Mouse (Mus musculus) gastrocnemius, adult 2 months (tissue): ENCODE data around the gene Pgm3. TPM values are rescaled to one million over a fixed set of nuclear protein-coding genes. Genes with fewer than 3 reads are reported as not detected.
"Not testable (repeated sequence)": the region's sequence is repeated elsewhere in the genome, so short reads cannot be mapped to it uniquely, and the experiment has no call there.

ENCODE experiments used
- DNase-seq: peaks from one replicate; pipeline ENCODE4 v3.0.0; 2022
- H3K27ac ChIP-seq: fragments of 200-600 bp; 2 replicates; pipeline ENCODE4 v1.8.1; 2022; ENCODE audit warnings: mild to moderate bottlenecking
- H3K4me3 ChIP-seq: fragments of 200-600 bp; 2 replicates; pipeline ENCODE4 v1.8.1; 2022; ENCODE audit warnings: mild to moderate bottlenecking, moderate library complexity
- CTCF ChIP-seq: fragments of 200-600 bp; IDR thresholded peaks from 2 replicates; pipeline ENCODE4 v1.8.1; 2022; ENCODE audit warnings: antibody characterized with exemption, mild to moderate bottlenecking, moderate library complexity
- intact Hi-C: fragments of 180-260 bp; cut with DNase I; formaldehyde crosslinking; loops from one replicate; pipeline ENCODE4 v1.15.1; 2025
- long read RNA-seq, 2 experiments: library from polyadenylated mRNA; stranded (forward); transcript quantifications; one replicate each; pipeline ENCODE4 v2.0.0; 2021
- total RNA-seq, 2 experiments: library from RNA; stranded (reverse); gene quantifications; 2 replicates each; pipeline ENCODE4 v1.2.3; 2021

Pgm3 gene
- 1 to 10 TPM; 3.4 to 5.7 TPM for total RNA-seq
- long read RNA-seq, experiment 1, partial matches to known transcripts = 1 of 7 reads
- long read RNA-seq, experiment 1, other reads (novel, unspliced or antisense) = 1 of 7 reads
- long read RNA-seq, experiment 2, partial matches to known transcripts = 0 of 3 reads
- long read RNA-seq, experiment 2, other reads (novel, unspliced or antisense) = 0 of 3 reads

- Histone ChIP-seq H3K27ac (peak within 1 kb of the TSS; percentile 87), H3K4me3 (peak within 1 kb of the TSS; percentile 83)
- intact Hi-C loops = loop anchor here (5.0 kb wide), 1 partner anchor 104 kb away; the partner anchor contains the start of gene Dop1a
- no peak for TF ChIP-seq CTCF
- peak; percentile 98 for DNase-seq
Measured at GRCm38 (mm10) chr9:86571540-86572135, at the start of gene Pgm3, which contains the start of gene Rwdd2a. Pgm3 (minus strand) TSS chr9:86571842. Rwdd2a (plus strand) TSS chr9:86571991.

GRCm38 (mm10) chr9:86619341-86620139 is 47.9 kb upstream of the Pgm3 start:
- intact Hi-C loops = no loop called here
- no peak for TF ChIP-seq CTCF
- DNase-seq = no peak
- Histone ChIP-seq H3K27ac (no peak overlapping the region), H3K4me3 (no peak overlapping the region)

GRCm38 (mm10) chr9:86617837-86618492 is 46.3 kb upstream of the Pgm3 start:
- H3K27ac ChIP-seq = no peak overlapping the region
- no peak overlapping the region for H3K4me3 ChIP-seq
- TF ChIP-seq CTCF = no peak
- DNase-seq = no peak
- intact Hi-C loops = no loop called here

GRCm38 (mm10) chr9:86615765-86616164 is 44.1 kb upstream of the Pgm3 start:
- intact Hi-C loops = no loop called here
- Histone ChIP-seq H3K27ac (no peak overlapping the region), H3K4me3 (no peak overlapping the region)
- no peak for TF ChIP-seq CTCF
- no peak for DNase-seq

GRCm38 (mm10) chr9:86612091-86612490 is 40.4 kb upstream of the Pgm3 start:
- no peak for DNase-seq
- no peak for TF ChIP-seq CTCF
- Histone ChIP-seq H3K4me3 (no peak overlapping the region), H3K27ac (no peak overlapping the region)
- intact Hi-C loops = no loop called here

- no peak for DNase-seq
- H3K4me3 ChIP-seq = no peak overlapping the region
- no peak overlapping the region for H3K27ac ChIP-seq
- intact Hi-C loops = no loop called here
- TF ChIP-seq CTCF = no peak
Measured at GRCm38 (mm10) chr9:86605776-86606175, 34.1 kb upstream of the Pgm3 start.

- no peak for DNase-seq
- Histone ChIP-seq H3K4me3 (no peak overlapping the region), H3K27ac (no peak overlapping the region)
- no peak for TF ChIP-seq CTCF
- intact Hi-C loops = no loop called here
Measured at GRCm38 (mm10) chr9:86599723-86600303, 28.2 kb upstream of the Pgm3 start.

- H3K4me3 ChIP-seq, DNase-seq, intact Hi-C loops, H3K27ac ChIP-seq: not testable (repeated sequence)
Measured at GRCm38 (mm10) chr9:86596983-86597382, 25.3 kb upstream of the Pgm3 start.

GRCm38 (mm10) chr9:86594357-86594767 is 22.7 kb upstream of the Pgm3 start:
- DNase-seq, H3K27ac ChIP-seq, intact Hi-C loops, H3K4me3 ChIP-seq: not testable (repeated sequence)

- Histone ChIP-seq H3K4me3 (no peak overlapping the region), H3K27ac (no peak overlapping the region)
- DNase-seq = peak; percentile 41
- intact Hi-C loops = loop anchor here (1.0 kb wide), 1 partner anchor 153 kb away; no protein-coding TSS in a partner anchor
- peak; percentile 83 for TF ChIP-seq CTCF
Measured at GRCm38 (mm10) chr9:86592676-86593668, 21.3 kb upstream of the Pgm3 start.

GRCm38 (mm10) chr9:86587019-86587795 is 15.6 kb upstream of the Pgm3 start:
- Histone ChIP-seq H3K27ac (no peak overlapping the region), H3K4me3 (no peak overlapping the region)
- DNase-seq = no peak
- TF ChIP-seq CTCF = no peak
- intact Hi-C loops = no loop called here
